Mouse (Mus musculus) embryonic fibroblast, embryonic 13.5 days (primary cell): ENCODE data around the gene Hnrnpl. TPM values are rescaled to one million over a fixed set of nuclear protein-coding genes. Genes with fewer than 3 reads are reported as not detected.

Experiments
- H3K27ac ChIP-seq: 2 replicates; pipeline ENCODE4 v1.5.1; 2012; ENCODE audit warnings: low read length, control low read depth, inconsistent platforms; ENCODE audit not compliant: insufficient read depth
- H3K4me1 ChIP-seq: 2 replicates; pipeline ENCODE4 v1.6.1; 2011; ENCODE audit warnings: low read length; ENCODE audit not compliant: control insufficient read depth, insufficient read depth
- H3K4me3 ChIP-seq: 2 replicates; pipeline ENCODE4 v1.5.1; 2011; ENCODE audit warnings: mild to moderate bottlenecking, control low read depth, low read length; ENCODE audit not compliant: insufficient read depth
- CTCF ChIP-seq: IDR thresholded peaks from 2 replicates; pipeline ENCODE4 v1.5.1; 2011; ENCODE audit warnings: mild to moderate bottlenecking, control low read depth, low read length, moderate library complexity, borderline replicate concordance; ENCODE audit not compliant: insufficient read depth
- POLR2A ChIP-seq: IDR thresholded peaks from 2 replicates; pipeline ENCODE4 v1.6.1; 2011; ENCODE audit warnings: low read depth, mild to moderate bottlenecking, control low read depth, low read length, moderate library complexity
- polyA plus RNA-seq: library from polyadenylated mRNA; stranded (reverse); fragments of >200 nt; gene quantifications from 2 replicates; pipeline ENCODE4 v1.2.4, GENCODE M21; 2011; ENCODE audit warnings: low read depth; ENCODE audit not compliant: missing spikeins, insufficient read length

Hnrnpl gene
- polyA plus RNA-seq, 1 experiment: 496 TPM

DNA sequence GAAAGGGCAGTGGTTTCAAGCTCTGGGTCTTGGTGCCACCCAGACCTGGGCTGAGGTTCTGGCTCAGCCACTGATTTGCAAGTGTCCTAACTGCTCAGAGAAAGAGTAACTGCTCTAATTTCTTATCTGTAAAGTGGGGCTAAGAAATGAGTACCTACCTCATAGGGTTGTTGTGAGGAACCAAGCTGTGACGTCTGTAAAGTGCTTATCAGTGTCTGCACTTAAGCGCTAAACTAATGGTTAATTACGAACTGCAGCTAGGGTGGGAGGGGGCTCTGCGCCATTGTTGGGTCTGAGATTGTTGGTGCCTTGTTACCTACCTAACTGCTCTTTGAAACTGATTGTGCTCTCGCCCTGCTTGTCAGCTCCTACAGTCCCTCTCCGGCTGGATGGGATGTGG, 9.2 kb downstream of the Hnrnpl start:
- H3K4me3 ChIP-seq: no peak overlapping the region
- H3K27ac ChIP-seq: no peak overlapping the region
- H3K4me1 ChIP-seq: peaks cover 25% of the 10 kb centered on the region
- no peak for TF ChIP-seq POLR2A
- no peak for TF ChIP-seq CTCF

DNA sequence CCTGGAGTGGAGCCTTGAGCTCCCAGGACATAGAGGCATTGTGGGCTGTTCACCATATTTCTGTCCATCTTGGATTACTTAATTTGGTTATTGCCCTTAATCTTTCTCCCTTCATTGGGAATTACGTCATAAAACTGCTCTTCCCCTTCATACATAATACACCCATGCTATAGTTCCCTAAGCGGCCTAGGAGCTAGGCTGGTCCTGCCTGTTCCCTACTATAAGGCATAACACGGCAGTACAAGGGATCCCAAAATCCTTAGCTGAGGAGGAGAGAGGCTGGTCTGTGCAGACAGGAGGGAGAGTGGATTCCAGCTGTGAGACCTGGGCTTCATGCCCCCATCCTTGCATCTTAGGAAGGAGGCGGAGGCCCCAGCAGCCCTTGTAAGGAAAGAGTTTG, 9.6 kb downstream of the Hnrnpl start:
- TF ChIP-seq POLR2A (no peak), CTCF (no peak)
- Histone ChIP-seq H3K4me1 (peaks cover 26% of the 10 kb centered on the region), H3K4me3 (no peak overlapping the region), H3K27ac (no peak overlapping the region)

DNA sequence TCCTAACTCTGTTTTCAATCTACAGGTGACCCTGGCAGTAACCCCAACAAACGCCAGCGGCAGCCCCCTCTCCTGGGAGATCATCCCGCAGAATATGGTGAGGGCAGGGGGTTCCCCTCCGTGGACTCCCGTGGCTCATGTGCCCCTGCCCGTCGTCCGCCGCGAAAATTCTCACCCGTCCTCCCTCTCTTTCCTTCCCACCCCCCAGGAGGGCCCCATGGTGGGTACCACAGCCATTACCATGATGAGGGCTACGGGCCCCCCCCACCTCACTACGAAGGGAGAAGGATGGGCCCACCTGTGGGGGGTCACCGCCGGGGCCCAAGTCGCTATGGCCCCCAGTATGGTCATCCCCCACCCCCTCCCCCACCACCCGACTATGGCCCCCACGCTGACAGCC, 10.1 kb downstream of the Hnrnpl start:
- H3K4me1 ChIP-seq: peaks cover 26% of the 10 kb centered on the region
- TF ChIP-seq CTCF (no peak), POLR2A (no peak)
- H3K27ac ChIP-seq: no peak overlapping the region
- H3K4me3 ChIP-seq: no peak overlapping the region

DNA sequence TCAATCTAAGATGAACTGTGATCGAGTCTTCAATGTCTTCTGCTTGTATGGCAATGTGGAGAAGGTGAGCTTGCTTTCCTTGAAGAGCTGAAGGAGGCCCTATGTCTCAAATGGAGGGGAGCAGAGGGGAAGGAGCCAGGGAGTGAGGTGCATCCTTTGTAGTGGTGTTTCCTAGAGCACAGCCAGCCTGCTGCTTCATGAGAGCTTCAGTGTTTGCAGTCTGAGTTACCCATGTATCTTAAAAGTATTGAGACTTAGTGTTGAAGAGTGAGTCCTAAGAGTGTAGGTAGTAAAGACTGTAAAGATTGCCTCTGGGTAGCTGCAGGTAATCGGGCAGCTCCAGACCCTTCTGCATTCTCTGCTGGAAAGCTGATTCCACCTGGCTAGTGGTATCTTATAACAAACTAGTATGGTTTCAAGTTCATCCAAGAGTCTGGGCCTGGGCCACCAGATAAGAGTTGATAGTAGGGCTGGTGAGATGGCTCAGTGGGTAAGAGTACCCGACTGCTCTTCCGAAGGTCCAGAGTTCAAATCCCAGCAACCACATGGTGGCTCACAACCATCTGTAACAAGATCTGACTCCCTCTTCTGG, 10.6 kb downstream of the Hnrnpl start:
- peaks cover 26% of the 10 kb centered on the region for H3K4me1 ChIP-seq
- no peak overlapping the region for H3K4me3 ChIP-seq
- TF ChIP-seq CTCF (no peak), POLR2A (no peak)
- no peak overlapping the region for H3K27ac ChIP-seq

DNA sequence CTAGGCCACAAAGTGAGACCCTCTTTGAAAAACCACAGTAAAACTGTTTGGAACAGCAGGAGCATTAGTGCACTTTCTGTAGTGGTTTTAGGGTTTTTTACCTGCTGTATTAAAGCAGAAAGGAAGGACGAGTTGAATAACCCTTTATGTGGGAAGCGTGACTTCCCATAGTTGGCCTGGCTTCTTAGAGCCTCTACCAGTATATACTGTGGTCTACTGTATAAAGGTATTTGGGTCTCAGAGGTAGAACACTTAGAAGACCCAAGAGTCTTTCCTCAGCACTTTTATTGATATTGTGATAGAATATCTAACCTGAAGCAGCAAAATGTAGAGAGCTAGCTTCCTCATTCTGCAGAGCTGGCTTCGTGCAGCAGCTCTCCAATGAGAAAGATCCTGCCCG, 11.2 kb downstream of the Hnrnpl start:
- H3K4me1 ChIP-seq: peaks cover 26% of the 10 kb centered on the region
- no peak overlapping the region for H3K27ac ChIP-seq
- no peak for TF ChIP-seq POLR2A
- no peak for TF ChIP-seq CTCF
- H3K4me3 ChIP-seq: no peak overlapping the region

DNA sequence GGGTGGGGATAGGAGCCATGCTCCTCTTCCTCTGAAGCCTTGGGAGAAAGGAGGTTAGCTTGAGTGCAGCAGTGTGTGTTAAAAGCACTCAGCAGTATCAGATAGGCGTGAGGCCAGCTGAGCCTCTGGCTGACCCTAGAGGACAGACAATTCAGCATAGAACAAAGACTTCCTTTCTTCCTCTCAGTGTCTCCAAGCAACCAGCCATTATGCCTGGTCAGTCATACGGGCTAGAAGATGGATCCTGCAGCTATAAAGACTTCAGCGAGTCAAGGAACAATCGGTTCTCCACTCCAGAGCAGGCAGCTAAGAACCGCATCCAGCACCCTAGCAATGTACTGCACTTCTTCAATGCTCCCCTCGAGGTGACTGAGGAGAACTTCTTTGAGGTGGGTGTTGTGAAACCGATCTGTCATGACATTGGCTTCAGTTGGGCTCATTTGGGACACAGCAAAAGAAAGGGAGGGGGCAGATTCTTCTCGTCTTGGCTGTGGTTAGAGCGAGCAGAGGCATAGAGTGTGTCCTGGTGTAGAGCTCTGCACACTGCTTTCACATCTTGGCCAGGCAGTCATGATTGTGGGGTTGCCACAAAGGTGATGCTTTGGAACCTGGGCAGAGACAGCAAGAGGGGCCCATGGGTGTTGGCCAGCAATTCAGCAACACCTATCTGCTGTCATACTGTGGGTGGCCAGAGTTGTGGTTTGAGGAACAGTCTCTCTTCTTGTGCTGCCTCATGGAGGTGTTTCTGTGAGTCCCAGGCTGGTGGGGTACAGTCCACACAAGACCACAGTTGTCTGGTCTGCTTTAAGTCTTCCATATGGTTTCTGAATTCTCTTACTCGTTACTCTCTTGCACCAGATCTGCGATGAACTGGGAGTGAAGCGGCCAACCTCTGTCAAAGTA, 12.3 kb downstream of the Hnrnpl start:
- Histone ChIP-seq H3K27ac (peak overlapping the region; percentile 78), H3K4me1 (peaks cover 26% of the 10 kb centered on the region), H3K4me3 (no peak overlapping the region)
- TF ChIP-seq CTCF (no peak), POLR2A (0 out of 2 replicates have a peak, but pooled peaks have one; percentile 29)

DNA sequence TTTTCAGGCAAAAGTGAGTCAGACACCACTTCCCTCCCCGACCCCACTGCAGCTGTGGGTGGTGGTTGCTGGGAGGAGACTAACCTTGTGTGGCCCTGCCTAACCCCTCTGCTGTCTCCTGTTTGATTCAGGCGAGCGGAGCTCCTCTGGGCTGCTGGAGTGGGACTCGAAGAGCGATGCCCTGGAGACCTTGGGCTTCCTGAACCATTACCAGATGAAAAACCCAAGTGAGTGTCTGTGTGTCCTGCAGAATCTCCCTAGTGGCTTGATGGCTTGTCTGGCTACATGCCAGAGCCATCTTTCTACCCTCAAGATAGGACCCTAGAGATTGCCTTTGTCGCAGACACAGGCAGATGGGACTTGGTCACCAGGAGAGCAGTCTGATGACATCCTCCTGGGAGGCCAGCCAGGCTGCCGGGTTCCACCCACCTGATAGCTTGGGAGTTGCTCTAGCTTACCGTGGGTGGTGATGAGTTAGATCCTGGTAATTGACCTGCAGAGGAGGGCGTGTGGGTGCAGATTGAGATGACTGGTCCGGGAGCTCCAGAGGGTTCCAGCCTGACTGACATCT, 13.0 kb downstream of the Hnrnpl start:
- H3K4me3 ChIP-seq: no peak overlapping the region
- no peak for TF ChIP-seq CTCF
- no peak for TF ChIP-seq POLR2A
- H3K27ac ChIP-seq: peak overlapping the region; percentile 78
- H3K4me1 ChIP-seq: peaks cover 29% of the 10 kb centered on the region

DNA sequence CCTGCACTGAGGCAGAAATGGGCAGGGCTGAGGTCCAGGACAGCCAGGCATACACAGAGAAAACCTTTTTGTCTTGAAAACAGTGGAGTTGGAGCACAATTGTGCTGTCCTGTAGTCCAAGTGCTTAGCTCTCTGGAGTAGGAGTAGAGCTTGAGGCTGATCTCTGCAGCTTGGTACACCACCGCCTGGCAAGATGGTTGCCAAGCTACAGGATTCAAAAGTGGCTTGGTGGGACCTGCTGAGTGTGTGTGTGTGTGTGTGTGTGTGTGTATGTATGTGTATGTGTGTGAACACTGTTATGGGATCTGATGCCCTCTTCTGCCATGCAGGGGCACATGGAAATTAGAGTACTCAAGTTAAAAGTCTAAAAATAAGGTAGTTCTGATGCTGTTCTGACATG, 14.2 kb downstream of the Hnrnpl start:
- Histone ChIP-seq H3K4me3 (no peak overlapping the region), H3K4me1 (peaks cover 26% of the 10 kb centered on the region), H3K27ac (no peak overlapping the region)
- TF ChIP-seq POLR2A (no peak), CTCF (no peak)

DNA sequence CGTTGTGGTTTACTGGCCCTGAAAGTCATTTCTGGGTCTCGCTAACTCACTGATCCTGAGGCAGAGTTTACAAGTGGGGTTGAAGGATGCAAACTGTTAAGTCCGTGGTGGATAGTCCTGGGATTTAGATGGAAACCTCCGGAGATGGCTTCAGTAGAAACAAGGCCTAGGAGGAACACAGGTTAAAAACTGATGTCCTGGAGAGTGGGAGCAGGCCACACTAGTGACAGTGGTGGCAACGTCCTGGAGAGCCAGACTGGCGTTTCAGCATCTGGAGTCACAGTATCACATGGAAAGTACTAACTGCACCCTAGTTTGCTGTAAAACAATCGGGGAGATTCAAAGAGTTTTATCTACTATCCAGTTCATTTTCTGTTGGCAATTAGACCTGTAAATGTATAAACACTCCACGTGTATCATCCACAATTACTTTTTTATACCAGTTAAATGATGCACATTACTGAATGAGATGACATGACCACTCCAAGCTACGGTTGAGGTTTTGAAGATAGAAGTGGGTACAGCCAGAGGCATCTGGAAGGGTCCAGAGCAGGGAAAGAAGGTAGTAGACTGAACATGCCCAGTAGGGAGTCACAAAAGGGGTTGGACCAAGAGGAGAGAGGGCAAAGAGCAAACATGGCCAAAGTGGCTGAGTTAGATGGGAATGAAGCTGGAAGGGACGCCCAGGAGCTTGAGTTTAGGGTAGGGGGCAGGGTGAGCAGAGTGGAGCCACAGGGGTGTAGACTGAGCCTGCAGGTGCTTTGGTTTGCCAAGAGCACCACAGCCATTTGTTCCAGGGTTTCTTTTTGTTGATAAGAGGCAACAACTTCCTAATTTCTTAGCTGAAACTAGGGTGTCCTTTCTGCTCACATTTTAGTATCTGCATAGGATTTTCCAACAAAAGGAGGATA, 14.9 kb downstream of the Hnrnpl start:
- peak overlapping the region; percentile 2; the same call in 1 of the 2 replicates for H3K27ac ChIP-seq
- H3K4me3 ChIP-seq: no peak overlapping the region
- H3K4me1 ChIP-seq: peaks cover 26% of the 10 kb centered on the region
- TF ChIP-seq CTCF: no peak
- TF ChIP-seq POLR2A: 0 out of 2 replicates have a peak, but pooled peaks have one; percentile 8

DNA sequence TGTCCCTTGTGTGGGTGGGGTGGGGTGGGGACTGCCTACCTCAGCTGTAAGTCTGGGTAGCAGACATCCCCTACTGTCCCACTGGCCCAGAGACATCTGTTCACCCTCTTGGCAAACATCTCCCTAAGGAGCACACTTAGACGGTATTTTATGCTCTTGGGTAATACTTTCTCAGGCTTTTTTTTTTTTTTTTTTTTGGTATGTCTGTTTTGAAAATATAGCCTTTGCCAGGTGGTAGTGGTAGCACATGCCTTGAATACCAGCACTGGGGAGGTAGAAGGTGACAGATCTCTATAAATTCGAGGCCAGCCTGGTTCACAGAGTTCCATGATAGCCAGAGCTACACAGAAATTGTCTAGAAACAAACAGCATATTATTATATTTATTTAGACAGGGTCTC, 15.6 kb downstream of the Hnrnpl start:
- H3K4me1 ChIP-seq: peaks cover 24% of the 10 kb centered on the region
- no peak for TF ChIP-seq CTCF
- no peak for TF ChIP-seq POLR2A
- H3K4me3 ChIP-seq: no peak overlapping the region
- peak overlapping the region; percentile 88; the same call in 1 of the 2 replicates for H3K27ac ChIP-seq
